Mouse (Mus musculus) spleen, postnatal 10 days (tissue): ENCODE data around the gene Ltb4r1.

Experiments
- DNase-seq, 2 experiments: peaks; one replicate each; pipeline ENCODE4 v3.0.0; 2021 to 2022; ENCODE audit warnings: low spot score in 2 of 2

Gene Ltb4r1

DNA sequence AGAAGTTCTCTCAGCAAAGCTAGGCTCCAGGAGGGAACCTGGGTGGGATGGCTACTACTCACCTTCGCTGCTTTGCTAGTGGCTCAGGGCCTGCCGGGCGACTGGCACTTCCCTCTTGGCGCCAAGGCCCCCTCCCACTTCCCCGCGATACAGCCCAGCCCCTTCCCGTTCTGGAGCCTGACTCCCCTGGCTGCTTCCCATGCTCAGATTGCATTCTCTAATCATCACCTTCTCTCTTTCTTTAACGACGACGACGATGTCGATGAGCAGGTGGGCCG, 18.1 kb downstream of the Ltb4r1 start, which contains the start of gene Adcy4:
Gene Adcy4 (minus strand): TSS at position 138 of the 278 bp plus-strand sequence.
- DNase-seq = peak in 1 of 2 experiments; percentile 2

DNA sequence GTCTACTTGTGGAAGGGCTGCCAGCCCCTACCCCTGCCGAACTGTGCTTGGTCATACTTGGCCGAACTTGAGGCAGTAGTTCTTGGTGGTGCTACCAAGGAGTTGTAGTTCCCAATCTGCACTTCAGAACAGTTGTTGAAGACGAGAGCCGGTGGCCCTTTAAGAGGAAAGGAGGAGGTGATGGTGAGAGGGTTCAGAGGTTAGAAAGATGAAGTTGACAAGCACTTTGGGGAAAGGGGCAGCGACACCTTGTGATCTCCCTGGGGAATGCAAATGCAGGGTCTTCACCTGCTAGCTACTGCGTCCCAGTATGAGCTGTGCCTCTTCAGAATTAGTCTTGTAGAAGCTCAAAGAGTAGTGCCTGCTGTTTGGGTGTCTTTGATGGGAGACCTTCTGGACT, 19.4 kb downstream of the Ltb4r1 start:
- DNase-seq = peak; percentile 4 to 17

DNA sequence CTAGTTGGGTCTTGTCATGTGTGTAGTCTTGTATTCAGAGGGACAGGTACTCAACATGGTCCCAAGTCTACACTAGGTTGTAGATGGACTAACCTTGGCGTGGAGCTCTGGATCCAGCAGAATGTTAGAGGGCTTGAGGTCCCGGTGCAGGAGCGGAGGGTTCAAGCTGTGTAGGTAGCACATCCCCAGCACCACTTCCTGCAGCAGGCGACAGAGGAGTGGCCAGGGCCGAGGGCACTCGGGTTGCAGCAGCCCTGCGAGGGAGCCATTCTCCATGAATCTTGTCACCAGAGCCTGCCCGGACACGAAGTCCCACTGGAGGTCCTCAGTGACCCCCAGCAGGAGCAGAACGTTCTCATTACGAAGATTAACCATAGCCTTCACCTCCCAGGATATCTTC, 22.0 kb downstream of the Ltb4r1 start:
- DNase-seq = peak; percentile 10 to 13

DNA sequence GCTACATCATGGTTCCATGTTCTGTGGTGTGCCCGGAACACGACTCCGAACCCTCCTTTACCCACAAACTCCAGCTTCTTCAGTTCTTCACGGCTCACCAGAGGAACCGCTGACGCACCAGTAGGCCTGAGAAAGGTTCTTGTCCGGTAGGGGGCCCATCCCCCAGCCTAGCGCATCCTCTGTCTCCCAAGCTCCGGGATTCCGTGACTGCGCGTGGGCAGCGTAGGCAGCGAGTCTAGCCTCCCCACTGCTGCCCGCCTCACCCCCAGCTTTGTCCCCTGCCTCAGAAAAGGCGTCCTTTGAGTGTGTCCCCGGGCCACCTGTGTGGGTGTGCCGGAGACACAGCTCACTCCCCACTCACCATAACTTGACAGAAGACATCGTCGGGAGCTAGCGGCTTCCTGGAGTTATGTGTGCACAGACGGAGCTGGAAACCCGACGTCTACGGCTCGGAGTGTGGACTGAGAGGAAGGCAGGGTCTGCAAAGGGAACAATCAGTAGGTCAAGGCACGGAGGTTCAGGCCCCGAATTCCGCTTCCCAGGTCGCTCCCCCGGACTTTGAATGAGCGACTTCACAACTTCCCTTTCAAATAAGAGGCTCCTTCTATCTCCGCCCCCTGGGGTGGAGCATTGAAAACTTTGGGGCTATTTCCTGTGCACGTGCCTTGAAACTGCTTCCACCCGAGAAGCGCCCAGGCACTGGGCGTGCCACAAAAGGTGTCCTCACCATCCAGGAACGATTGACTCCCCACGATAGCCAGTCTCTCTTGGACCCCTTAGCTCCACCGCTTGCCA, 22.7 kb downstream of the Ltb4r1 start, which contains the start of gene Ripk3:
Gene Ripk3 (minus strand): TSS at position 610 of the 795 bp plus-strand sequence.
- DNase-seq = peak in 1 of 2 experiments; percentile 63

DNA sequence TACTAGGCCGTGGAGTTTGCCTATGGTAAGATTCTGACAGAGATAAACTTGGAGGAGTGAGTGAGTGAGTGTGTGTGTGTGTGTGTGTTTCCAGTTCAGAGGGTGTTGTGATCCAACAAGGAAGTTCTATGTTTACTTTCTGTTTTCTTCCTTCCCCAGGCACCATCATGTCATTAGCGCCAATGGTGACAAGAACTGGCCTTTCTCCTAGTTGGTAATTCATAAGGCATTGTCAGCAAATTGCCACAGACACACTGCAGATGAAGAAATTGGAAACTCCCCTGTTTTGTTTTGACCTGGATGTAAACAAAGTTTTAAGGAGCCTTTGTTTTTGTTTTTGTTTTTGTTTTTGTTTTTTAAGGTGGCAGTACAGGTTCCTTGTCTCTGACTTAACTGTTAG, 27.7 kb downstream of the Ltb4r1 start:
- DNase-seq = no peak

DNA sequence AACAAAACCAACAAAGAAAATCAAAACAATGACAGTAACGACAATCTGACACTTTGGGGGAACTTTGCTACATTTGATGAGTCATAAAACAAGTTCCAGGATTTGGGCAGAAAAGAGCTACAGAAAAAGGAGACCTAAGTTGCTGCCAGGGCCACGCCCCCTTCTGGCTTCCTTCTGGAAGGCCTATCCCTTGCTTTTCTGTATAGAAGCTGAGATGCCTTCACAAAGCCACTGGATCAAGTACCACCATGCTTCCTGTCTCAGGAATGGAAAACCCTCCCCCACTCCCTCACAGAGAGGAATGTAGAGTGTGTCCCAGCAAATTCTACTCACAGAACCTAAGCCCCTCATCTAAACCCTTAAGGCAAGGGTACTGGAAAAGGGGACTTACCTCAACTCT, 28.2 kb downstream of the Ltb4r1 start:
- peak; percentile 1 to 14 for DNase-seq

DNA sequence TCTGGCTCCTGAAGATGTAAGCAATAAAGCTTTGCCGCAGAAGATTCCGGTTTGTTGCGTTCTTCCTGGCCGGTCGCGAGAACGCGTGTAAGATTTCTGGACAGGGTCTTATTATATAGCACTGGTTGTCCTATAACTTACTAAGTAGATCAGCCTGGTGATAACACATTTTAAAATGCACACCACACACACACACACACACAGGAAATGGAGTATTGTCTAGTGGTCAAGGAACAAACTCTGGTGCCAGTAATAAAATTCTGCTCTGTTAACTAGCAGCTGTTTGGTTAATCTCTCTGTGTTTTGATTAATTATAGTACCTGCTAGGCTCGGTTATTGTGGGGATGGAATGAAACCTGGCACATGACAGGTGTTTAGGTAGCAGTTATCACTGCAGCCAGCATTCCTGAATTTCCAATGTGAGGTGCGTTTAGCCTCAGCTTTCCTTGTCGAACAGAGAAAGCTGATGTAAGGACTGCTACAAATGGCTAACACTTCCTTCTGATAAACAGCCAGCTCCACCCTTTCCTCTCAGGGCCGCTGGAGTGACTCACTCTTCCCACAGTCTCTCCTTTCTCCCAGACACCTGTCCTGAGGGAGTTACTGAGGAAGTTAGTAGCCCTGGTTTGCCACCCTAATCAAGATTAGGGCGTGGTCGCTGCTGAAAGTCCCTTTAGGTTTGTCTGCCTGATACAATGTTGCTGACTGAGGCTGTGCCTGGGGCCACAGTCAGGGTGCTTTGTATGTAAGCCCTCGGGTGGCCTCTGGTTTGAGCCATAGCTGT, 29.8 kb downstream of the Ltb4r1 start:
- peak in 1 of 2 experiments; percentile 9 for DNase-seq

DNA sequence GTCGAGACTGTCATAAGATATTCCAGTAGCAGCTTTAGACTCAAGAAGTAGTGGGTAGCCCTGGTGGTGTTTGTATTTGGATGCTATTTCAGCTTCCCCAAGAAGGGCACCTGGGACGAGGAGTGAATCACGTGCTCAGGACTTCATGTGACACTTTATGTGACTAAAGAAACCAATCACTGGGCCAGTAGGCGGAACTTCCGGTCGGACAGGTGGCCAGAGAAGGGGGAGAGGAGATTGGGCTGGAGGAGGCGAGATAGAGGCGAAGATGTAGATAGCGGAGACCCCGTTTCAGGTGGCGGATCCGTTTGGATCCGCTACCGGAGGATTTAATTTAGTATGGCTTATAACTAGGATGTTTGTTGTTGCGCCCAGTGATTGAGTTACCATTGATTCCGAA, 49.1 kb downstream of the Ltb4r1 start:
- DNase-seq = peak; percentile 4 to 52

DNA sequence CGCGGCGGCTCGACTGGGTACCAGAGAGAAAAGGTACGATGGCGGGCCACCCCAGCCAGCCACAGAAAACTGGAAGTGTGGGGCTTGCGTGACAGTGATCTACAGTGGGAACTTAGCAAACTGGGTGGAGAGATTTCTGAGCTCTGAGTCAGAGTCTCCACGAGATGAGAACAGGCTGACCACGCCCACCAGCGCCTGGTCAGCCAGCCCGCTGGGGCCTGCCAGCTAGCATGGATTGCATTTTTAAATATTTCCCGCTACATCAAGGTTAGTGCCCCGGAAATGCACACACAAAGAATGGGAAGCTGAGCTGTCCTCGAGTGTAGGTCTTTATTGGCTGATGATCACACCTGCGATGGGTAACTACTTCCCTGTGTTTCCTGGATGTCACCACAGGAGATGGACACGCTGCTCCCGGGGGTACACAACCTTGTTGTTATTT, 49.6 kb downstream of the Ltb4r1 start:
- no peak for DNase-seq
